Mouse (Mus musculus) frontal cortex, postnatal 14 days (tissue): ENCODE results near the gene Poln.

Experiments used
- DNase-seq, 2 experiments: peaks; one replicate each; pipeline ENCODE4 v3.0.0; 2022; ENCODE audit warnings: low spot score in 2 of 2

Gene Poln

DNA sequence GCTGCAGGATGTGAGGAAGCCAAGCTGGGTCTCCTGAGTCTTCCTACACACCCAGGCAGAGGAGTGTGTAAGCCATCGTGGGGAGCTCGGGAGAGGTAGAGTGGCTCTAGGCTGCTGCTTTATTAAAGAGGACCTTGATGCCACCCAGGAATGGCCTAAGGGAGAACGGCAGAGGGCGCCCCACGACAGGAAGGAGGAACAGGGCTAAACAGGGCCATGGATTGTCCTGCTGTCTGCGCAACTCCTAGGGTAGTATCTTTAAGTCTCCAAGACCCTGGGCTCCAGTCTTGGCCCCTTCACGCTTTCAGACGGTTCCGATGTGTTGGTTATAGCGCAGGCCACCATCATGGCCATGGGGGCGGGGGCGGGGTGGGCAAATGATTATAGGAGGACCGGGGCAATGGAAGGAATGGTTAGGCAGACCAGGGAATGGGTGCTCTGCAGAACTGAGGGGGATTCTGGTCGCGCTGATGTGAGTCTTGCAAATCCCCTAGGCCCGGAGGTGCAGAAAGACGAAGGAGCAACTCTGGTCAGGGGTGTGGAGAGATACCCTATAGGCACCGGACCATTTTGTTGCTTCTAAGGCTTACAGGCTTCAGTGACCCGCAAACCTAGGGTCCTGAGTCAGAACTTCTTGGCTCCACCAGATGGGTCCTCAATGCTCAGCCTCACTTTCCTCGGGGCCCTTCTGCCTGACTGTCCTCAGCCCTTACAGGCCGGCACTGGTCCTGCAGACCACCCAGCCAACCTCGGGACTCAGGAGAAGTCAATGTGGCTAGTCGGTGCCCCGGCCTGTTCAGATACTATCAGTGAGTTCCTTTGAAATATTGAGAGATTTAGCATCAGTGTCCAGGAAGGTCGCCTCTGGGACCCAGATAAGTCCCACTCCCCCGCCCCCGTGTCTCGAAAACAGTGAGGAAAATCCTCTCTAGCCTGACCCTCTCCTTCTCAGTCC lies 174.3 kb downstream of the Poln start:
- peak in 1 of 2 experiments; percentile 56 for DNase-seq

DNA sequence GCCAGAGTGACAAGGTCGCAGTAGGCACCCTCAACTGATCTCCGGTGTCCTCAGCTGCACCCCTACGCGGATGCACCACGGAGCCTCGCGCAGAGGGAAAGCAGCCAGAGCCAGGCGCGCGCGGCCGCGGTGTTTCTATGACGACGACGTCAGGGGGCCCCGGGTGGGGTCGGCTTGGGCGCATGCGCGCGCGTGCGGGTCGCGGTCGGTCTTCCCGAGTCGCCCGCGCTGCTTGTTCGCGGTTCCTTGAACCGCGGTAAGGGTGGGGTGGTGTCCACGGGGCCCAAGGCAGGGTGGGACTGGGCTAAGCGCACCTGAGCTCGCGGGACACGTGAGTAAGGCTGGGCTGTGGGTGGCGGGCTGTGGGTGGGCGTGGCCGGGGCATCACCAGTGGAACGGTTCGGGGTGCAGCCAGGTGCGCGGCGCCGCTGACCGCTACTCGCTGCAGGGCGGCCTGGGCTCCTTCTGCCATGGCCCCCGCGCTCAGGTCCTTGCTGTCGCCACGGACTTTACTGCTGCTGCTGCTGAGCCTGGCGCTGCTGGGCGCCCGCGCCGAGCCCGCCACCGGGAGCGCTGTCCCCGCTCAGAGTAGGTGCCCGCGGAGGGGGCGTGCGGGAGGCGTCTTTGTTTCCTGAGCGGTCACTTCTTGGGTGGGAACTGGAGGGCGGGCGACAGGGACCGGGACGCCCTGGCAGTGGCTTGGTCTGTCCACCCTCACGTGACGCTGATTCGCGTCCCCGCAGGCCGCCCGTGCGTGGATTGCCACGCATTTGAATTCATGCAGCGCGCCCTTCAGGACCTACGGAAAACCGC lies 185.7 kb downstream of the Poln start, which contains the start of gene Gm1673:
Gm1673 (plus strand) TSS at position 125 of the 813 bp plus-strand sequence.
- DNase-seq, result peak; percentile 82 to 88

DNA sequence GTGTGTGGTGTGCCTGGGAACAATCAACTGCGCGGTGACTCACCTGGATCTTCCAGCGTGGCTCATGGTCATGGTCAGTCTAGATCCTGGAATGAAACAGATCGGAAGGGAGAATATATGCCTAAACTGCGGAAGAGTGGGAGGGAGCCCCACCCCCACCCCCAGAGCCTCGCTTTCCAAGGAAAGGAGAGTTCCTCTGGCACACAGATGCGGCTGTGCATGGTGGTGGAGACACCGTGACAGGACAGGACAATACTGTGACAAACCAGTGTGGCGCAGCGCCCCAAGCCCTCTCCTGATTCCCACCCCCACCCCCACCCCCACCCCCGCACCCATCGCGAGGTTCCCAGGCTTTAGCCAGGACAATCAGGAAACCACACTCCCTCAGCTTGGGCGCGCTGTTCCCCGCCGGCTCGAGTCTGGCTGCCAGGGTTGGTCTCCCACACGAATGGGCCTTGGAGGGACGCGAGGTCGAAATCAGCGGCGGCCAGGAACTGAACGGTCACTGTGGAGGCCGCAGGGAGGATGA lies 186.5 kb downstream of the Poln start:
- no peak for DNase-seq

DNA sequence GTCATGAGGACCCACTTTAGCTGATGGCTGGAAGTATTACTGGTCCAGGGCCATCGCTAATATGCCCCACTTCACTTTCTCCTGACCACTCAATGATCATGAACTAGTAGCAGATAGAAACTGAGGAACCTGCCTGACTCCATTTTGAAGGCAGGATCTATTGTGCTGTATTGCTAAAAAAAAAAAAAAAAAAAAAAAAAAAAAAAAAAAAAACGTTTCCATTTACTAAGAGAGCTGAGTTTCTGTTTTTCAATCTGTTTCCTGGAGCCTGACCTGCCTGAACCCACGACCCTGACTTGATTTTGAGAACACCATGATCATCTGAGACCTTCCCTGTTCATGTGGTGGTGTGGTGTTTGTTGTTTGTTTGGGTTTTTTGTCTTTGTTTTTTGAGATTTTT lies 193.0 kb downstream of the Poln start:
- DNase-seq, result no peak

DNA sequence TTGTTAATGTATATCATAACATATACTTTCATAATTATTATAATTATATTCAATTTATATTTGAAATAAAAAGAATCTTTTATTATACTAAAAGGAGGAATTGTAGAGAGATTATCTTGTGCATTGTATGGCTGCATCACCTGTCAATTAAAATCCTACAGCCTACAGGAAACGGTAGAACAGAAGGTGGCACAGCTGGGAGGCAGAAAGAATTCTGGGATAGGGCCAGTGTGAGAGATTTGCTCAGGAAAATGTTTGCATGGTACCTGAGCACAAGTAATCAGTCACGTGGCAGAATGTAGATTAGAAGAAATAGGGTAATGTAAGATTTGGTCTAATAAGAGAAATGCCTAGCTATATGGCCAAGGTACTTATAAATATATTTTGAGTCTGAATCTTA lies 194.5 kb downstream of the Poln start:
- no peak for DNase-seq

DNA sequence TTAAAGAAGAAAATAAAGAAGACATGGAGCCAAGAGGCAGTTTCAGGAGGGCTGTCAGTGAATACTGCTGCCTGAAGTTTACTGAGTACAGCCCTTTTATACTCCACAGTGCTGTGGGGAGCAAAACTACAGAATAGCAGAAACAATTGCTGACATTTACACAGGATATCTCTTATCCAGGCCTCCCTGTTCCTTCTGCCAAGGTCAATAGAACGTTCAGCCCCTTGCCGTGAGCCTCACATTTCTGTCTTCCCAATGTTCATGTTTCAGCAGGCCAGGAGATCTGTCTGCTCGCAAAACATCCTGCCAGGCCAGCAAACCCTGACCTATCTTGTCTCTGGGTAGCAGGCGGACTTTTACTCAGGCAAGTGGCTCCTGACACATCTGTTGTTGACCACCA lies 209.9 kb downstream of the Poln start:
- no peak for DNase-seq
